Mouse (Mus musculus) cortical plate, adult 2 months (tissue): ENCODE measurements around the gene Dlg5.

Source experiments
- CTCF ChIP-seq: fragments of 200-500 bp; IDR thresholded peaks from 2 replicates; pipeline ENCODE4 v1.5.1; 2011; ENCODE audit warnings: mild to moderate bottlenecking, control low read depth, low read length; ENCODE audit not compliant: insufficient read depth; ENCODE audit errors: extremely low read depth
- POLR2A ChIP-seq: fragments of 200-500 bp; IDR thresholded peaks from 2 replicates; pipeline ENCODE4 v1.6.1; 2011; ENCODE audit warnings: mild to moderate bottlenecking, low read length, control low read depth; ENCODE audit not compliant: insufficient read depth; ENCODE audit errors: extremely low read depth

DNA sequence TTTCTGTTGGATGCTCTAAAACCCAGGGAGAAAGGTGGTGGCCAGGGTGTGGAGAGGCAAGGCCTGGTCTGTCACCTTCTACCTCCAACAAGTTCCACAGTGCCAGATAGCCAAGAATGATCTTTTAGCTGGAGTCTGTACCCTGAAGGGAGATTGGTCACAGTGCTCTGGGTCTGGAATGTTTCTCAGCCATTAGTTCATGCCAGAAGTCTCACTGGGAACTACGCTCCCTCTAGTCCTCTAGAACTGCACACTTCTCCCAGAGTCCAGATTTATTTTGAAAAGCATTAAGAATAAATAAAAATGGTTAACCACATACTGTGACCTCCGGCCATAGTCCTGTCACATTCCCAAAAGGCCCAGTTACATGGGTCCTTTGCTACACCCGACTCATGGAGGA, 158.3 kb downstream of the Dlg5 start:
- TF ChIP-seq CTCF, result no peak
- TF ChIP-seq POLR2A, result no peak
